Mouse (Mus musculus): ENCODE data around the gene Trim40. TPM values are rescaled to one million over a fixed set of nuclear protein-coding genes. Genes with fewer than 3 reads are reported as not detected.

Gene Trim40
- polyA plus RNA-seq, 1 experiment from 2014 or later, result 2.3 TPM

DNA sequence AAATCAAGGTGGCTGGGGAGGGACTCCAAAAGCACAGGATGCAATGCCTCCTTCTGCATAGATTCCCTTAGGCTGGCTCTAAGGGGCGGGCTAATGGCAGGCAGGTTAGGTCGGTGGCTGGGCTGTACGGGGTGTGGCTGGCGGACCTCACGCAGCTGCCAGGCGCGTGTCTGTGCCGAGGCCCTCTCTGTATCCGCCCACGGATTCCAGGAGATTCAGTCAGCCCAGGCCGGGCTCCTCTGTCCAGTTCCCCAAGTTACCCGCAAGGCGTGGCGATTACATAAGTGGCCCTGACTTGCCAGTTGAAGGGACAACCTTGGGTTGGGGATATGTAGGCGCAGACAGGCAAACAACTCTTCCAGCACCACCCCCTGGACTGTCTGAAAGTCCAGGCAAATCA, 30.3 kb upstream of the Trim40 start:
- Histone ChIP-seq H3K9ac (ENCODE audit: low read depth, low read length) (no peak overlapping the region), H3K4me3 (ENCODE audit: low read length) (no peak overlapping the region), H3K27me3 (replicated peaks; ENCODE audit: control insufficient read depth, insufficient read depth, low read length) (no peaks in the 10 kb centered on the region), H3K36me3 (ENCODE audit: control insufficient read depth, insufficient read depth, low read length) (no peaks in the 10 kb centered on the region), H3K4me2 (ENCODE audit: low read depth, low read length) (no peak overlapping the region), H3K27ac (ENCODE audit: low read length) (no peak overlapping the region), H3K4me1 (ENCODE audit: control insufficient read depth, insufficient read depth, low read length) (no peaks in the 10 kb centered on the region), H3K9me3 (ENCODE audit: control insufficient read depth, low read length) (no peaks in the 10 kb centered on the region)
- WGBS, result 35% methylated on average over 15 of the region's 15 CpGs
- ATAC-seq, result peak; percentile 90

- Histone ChIP-seq H3K4me3 (ENCODE audit: low read length) (no peak overlapping the region), H3K9me3 (ENCODE audit: control insufficient read depth, low read length) (no peaks in the 10 kb centered on the region), H3K9ac (ENCODE audit: low read depth, low read length) (no peak overlapping the region), H3K36me3 (ENCODE audit: control insufficient read depth, insufficient read depth, low read length) (no peaks in the 10 kb centered on the region), H3K4me1 (ENCODE audit: control insufficient read depth, insufficient read depth, low read length) (no peaks in the 10 kb centered on the region), H3K27ac (ENCODE audit: low read length) (no peak overlapping the region), H3K4me2 (ENCODE audit: low read depth, low read length) (no peak overlapping the region), H3K27me3 (replicated peaks; ENCODE audit: control insufficient read depth, insufficient read depth, low read length) (no peaks in the 10 kb centered on the region)
- 13% methylated on average over 9 of the region's 9 CpGs for WGBS
- no peak for ATAC-seq
These were observed 25.2 kb upstream of the Trim40 start for GRCm38 (mm10) chr17:36915076-36915475.

DNA sequence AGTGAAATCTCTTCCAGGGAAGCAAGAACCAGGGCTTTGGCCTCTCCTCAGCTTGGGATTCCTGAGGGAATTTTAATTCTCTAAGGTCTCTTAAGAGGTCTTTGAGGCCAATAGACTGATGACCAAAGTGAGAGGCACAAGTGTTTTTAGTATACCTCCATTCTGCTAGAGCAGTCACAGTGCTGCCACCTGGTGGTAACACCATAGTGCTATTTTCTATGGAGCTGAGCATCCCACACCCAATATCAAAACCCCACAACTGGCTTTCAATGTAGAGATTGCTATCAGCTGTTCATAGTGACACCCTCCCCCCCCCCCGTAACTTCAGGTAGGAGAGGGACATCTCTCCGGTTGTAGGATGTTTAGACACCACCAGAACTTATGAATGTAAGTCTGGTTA, 24.2 kb upstream of the Trim40 start:
- Histone ChIP-seq H3K36me3 (ENCODE audit: control insufficient read depth, insufficient read depth, low read length) (no peaks in the 10 kb centered on the region), H3K9me3 (ENCODE audit: control insufficient read depth, low read length) (no peaks in the 10 kb centered on the region), H3K9ac (ENCODE audit: low read depth, low read length) (no peak overlapping the region), H3K4me2 (ENCODE audit: low read depth, low read length) (no peak overlapping the region), H3K27ac (ENCODE audit: low read length) (no peak overlapping the region), H3K4me3 (ENCODE audit: low read length) (no peak overlapping the region), H3K4me1 (ENCODE audit: control insufficient read depth, insufficient read depth, low read length) (no peaks in the 10 kb centered on the region), H3K27me3 (replicated peaks; ENCODE audit: control insufficient read depth, insufficient read depth, low read length) (no peaks in the 10 kb centered on the region)
- WGBS, result 6% methylated on average over 2 of the region's 2 CpGs
- ATAC-seq, result peak; percentile 58

DNA sequence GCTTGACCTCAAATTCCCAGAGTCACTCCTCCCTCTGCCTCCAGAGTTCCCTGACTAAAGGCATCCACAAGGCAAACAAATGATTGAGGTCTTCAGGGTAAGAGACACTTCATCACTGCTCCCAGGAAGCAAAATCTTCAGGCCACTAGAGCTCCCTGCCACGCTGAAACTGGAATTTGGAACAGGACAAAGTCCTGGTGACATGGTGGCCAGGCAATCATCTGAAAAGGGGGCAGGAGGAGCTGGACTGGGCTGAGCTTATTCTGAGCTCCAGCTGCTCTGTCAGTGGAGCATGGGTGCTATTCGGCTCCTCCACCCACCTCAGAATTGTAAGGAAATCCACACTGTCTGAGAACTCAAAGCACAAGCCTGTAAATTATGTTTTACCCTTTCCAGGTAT, 22.1 kb upstream of the Trim40 start:
- WGBS, result 63% methylated on average over 2 of the region's 2 CpGs
- Histone ChIP-seq H3K36me3 (ENCODE audit: control insufficient read depth, insufficient read depth, low read length) (no peaks in the 10 kb centered on the region), H3K27ac (ENCODE audit: low read length) (no peak overlapping the region), H3K9ac (ENCODE audit: low read depth, low read length) (no peak overlapping the region), H3K4me3 (ENCODE audit: low read length) (no peak overlapping the region), H3K27me3 (replicated peaks; ENCODE audit: control insufficient read depth, insufficient read depth, low read length) (no peaks in the 10 kb centered on the region), H3K4me2 (ENCODE audit: low read depth, low read length) (no peak overlapping the region), H3K4me1 (ENCODE audit: control insufficient read depth, insufficient read depth, low read length) (no peaks in the 10 kb centered on the region), H3K9me3 (ENCODE audit: control insufficient read depth, low read length) (no peaks in the 10 kb centered on the region)
- no peak for ATAC-seq

- Histone ChIP-seq H3K36me3 (ENCODE audit: control insufficient read depth, insufficient read depth, low read length) (no peaks in the 10 kb centered on the region), H3K4me3 (ENCODE audit: low read length) (no peak overlapping the region), H3K27ac (ENCODE audit: low read length) (no peak overlapping the region), H3K27me3 (replicated peaks; ENCODE audit: control insufficient read depth, insufficient read depth, low read length) (no peaks in the 10 kb centered on the region), H3K4me2 (ENCODE audit: low read depth, low read length) (no peak overlapping the region), H3K9me3 (ENCODE audit: control insufficient read depth, low read length) (no peaks in the 10 kb centered on the region), H3K4me1 (ENCODE audit: control insufficient read depth, insufficient read depth, low read length) (no peaks in the 10 kb centered on the region), H3K9ac (ENCODE audit: low read depth, low read length) (no peak overlapping the region)
- 52% methylated on average over 4 of the region's 4 CpGs for WGBS
- no peak for ATAC-seq
These were observed 19.9 kb upstream of the Trim40 start for GRCm38 (mm10) chr17:36909802-36910201.

GRCm38 (mm10) chr17:36908235-36908634, 18.3 kb upstream of the Trim40 start:
- no peak overlapping the region for H3K27ac ChIP-seq (ENCODE audit: low read length)
- H3K9ac ChIP-seq (ENCODE audit: low read depth, low read length), result no peak overlapping the region
- no peaks in the 10 kb centered on the region for H3K4me1 ChIP-seq (ENCODE audit: control insufficient read depth, insufficient read depth, low read length)
- no peaks in the 10 kb centered on the region for H3K27me3 ChIP-seq (replicated peaks; ENCODE audit: control insufficient read depth, insufficient read depth, low read length)
- H3K4me2 ChIP-seq (ENCODE audit: low read depth, low read length), result no peak overlapping the region
- H3K4me3 ChIP-seq (ENCODE audit: low read length), result no peak overlapping the region
- no peak for ATAC-seq
- WGBS, result 56% methylated on average over 1 of the region's 1 CpGs
- H3K9me3 ChIP-seq (ENCODE audit: control insufficient read depth, low read length), result no peaks in the 10 kb centered on the region
- H3K36me3 ChIP-seq (ENCODE audit: control insufficient read depth, insufficient read depth, low read length), result no peaks in the 10 kb centered on the region

GRCm38 (mm10) chr17:36903651-36904050, 13.7 kb upstream of the Trim40 start:
- no peaks in the 10 kb centered on the region for H3K27me3 ChIP-seq (replicated peaks; ENCODE audit: control insufficient read depth, insufficient read depth, low read length)
- no peaks in the 10 kb centered on the region for H3K36me3 ChIP-seq (ENCODE audit: control insufficient read depth, insufficient read depth, low read length)
- no peak overlapping the region for H3K4me2 ChIP-seq (ENCODE audit: low read depth, low read length)
- 70% methylated on average over 3 of the region's 3 CpGs for WGBS
- no peak for ATAC-seq
- no peak overlapping the region for H3K4me3 ChIP-seq (ENCODE audit: low read length)
- no peaks in the 10 kb centered on the region for H3K4me1 ChIP-seq (ENCODE audit: control insufficient read depth, insufficient read depth, low read length)
- no peak overlapping the region for H3K9ac ChIP-seq (ENCODE audit: low read depth, low read length)
- no peaks in the 10 kb centered on the region for H3K9me3 ChIP-seq (ENCODE audit: control insufficient read depth, low read length)
- no peak overlapping the region for H3K27ac ChIP-seq (ENCODE audit: low read length)

DNA sequence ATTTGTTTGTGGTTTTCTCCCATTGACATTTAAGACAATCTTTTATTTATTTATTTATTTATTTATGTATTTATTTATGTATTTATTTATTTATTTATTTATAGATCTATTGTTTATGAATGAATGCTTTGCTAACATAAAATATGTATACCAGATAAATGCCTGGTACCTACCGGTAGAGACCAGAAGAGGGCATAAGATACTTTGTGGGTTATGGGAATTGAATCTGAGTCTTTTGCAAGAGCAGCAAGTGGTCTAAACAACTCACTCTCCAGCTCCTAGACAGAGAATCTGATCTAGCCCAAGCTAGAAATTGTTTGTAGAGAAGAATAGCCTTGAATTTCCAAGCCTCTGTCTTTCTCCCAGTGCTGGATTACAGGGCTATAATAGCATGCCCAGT, 10.8 kb upstream of the Trim40 start:
- Histone ChIP-seq H3K36me3 (ENCODE audit: control insufficient read depth, insufficient read depth, low read length) (no peaks in the 10 kb centered on the region), H3K27me3 (replicated peaks; ENCODE audit: control insufficient read depth, insufficient read depth, low read length) (no peaks in the 10 kb centered on the region), H3K27ac (ENCODE audit: low read length) (no peak overlapping the region), H3K4me2 (ENCODE audit: low read depth, low read length) (peak overlapping the region; percentile 60), H3K9ac (ENCODE audit: low read depth, low read length) (no peak overlapping the region), H3K9me3 (ENCODE audit: control insufficient read depth, low read length) (no peaks in the 10 kb centered on the region), H3K4me3 (ENCODE audit: low read length) (peak overlapping the region; percentile 42), H3K4me1 (ENCODE audit: control insufficient read depth, insufficient read depth, low read length) (no peaks in the 10 kb centered on the region)
- ATAC-seq, result no peak
- WGBS, result 35% methylated on average over 1 of the region's 1 CpGs

DNA sequence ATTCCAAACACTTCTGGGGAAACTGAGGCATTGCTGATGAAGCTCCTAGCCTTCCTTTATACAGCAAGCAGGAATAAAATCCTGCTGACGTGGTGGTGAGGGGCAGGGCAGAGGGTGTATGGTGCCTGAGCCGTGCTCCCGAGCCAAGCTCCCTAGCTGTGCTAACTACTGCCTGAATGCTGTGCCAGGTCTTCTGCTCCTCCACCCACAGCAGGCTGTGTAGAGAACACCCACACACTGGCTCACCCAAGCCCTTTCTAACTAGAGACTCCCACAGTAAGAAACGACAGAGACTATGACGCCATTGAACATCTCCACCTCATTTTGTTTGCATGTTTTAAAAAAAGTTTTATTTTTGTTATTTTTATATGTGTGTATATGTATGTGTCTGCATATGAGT, 10.1 kb upstream of the Trim40 start:
- H3K4me3 ChIP-seq (ENCODE audit: low read length), result peak overlapping the region; percentile 42
- H3K9ac ChIP-seq (ENCODE audit: low read depth, low read length), result peak overlapping the region; percentile 65
- 0 out of 2 replicates have a peak overlapping the region, but pooled peaks have one; percentile 12 for H3K27ac ChIP-seq (ENCODE audit: low read length)
- 75% methylated on average over 5 of the region's 5 CpGs for WGBS
- H3K4me2 ChIP-seq (ENCODE audit: low read depth, low read length), result peak overlapping the region; percentile 60
- no peak for ATAC-seq
- 0 out of 2 replicates have a peak, but pooled peaks cover 2% of the 10 kb centered on the region for H3K4me1 ChIP-seq (ENCODE audit: control insufficient read depth, insufficient read depth, low read length)
- no peaks in the 10 kb centered on the region for H3K27me3 ChIP-seq (replicated peaks; ENCODE audit: control insufficient read depth, insufficient read depth, low read length)
- no peaks in the 10 kb centered on the region for H3K9me3 ChIP-seq (ENCODE audit: control insufficient read depth, low read length)
- no peaks in the 10 kb centered on the region for H3K36me3 ChIP-seq (ENCODE audit: control insufficient read depth, insufficient read depth, low read length)

DNA sequence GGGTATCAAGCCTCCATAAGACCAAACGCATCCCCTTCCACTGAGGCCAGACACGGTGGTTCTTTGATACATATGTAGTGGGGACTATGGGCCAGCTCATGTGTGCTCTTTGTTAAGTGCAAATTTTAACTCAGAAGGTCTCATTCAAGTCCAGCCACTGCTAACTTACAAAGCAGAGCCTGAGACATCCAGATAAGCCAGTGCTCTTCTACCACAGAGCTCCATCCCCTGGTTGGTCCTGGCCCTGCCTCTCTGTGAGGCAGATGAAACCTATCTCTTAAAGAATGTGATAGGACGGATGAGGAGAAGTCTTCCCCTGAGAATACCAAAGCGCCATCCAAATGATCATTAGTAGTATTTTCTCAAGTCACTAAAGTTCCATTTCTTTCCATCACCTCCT, 9.5 kb upstream of the Trim40 start:
- H3K4me2 ChIP-seq (ENCODE audit: low read depth, low read length), result peak overlapping the region; percentile 60
- ATAC-seq, result no peak

More for the DNA sequence above, 9.5 kb upstream of the Trim40 start:
- WGBS, result 75% methylated on average over 4 of the region's 4 CpGs
- Histone ChIP-seq H3K27me3 (replicated peaks; ENCODE audit: control insufficient read depth, insufficient read depth, low read length) (no peaks in the 10 kb centered on the region), H3K9me3 (ENCODE audit: control insufficient read depth, low read length) (no peaks in the 10 kb centered on the region), H3K4me1 (ENCODE audit: control insufficient read depth, insufficient read depth, low read length) (0 out of 2 replicates have a peak, but pooled peaks cover 2% of the 10 kb centered on the region), H3K9ac (ENCODE audit: low read depth, low read length) (peak overlapping the region; percentile 65), H3K36me3 (ENCODE audit: control insufficient read depth, insufficient read depth, low read length) (no peaks in the 10 kb centered on the region), H3K27ac (ENCODE audit: low read length) (peak overlapping the region; percentile 97), H3K4me3 (ENCODE audit: low read length) (peak overlapping the region; percentile 42)

Data from intestine, embryonic 16.5 days (tissue).